Mouse (Mus musculus): Measurements from ENCODE around the gene Meis2. TPM values are rescaled to one million over a fixed set of nuclear protein-coding genes. Genes with fewer than 3 reads are reported as not detected.

The Meis2 gene
- total RNA-seq, 2 experiments from 2014 or later = 22.4 to 27.5 TPM

- DNase-seq = no peak
- intact Hi-C loops (cut with DNase I) = no loop called here
These were observed 100.7 kb downstream of the Meis2 start for GRCm38 (mm10) chr2:115964911-115965310.

GRCm38 (mm10) chr2:115963293-115963835, 102.3 kb downstream of the Meis2 start:
- intact Hi-C loops (cut with DNase I) = no loop called here
- DNase-seq = no peak

- DNase-seq = peak; percentile 34 to 40
- intact Hi-C loops (cut with DNase I) = no loop called here
These were observed 102.9 kb downstream of the Meis2 start for GRCm38 (mm10) chr2:115962728-115963127.

GRCm38 (mm10) chr2:115962113-115962512, 103.5 kb downstream of the Meis2 start:
- intact Hi-C loops (cut with DNase I) = no loop called here
- DNase-seq = no peak

DNA sequence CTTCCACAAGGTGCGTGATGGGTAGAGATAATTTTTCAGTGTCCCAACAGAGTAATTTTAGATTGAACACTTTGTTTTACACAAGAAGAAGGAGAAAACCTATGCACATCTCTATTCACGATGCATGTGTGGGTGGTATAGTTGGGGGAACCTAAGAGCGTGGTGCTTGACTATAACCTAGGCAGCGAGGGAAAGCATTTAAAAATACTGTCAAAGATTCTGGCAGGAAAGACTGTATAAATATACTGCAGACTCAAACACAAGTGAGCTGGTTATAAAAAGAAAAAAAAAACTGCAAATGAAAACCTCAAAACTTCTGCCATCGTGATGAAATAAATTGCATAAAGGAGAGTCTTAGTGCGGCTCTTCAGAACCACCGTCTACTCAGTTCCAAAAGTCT, 105.0 kb downstream of the Meis2 start:
- intact Hi-C loops (cut with DNase I) = no loop called here
- no peak for DNase-seq

DNA sequence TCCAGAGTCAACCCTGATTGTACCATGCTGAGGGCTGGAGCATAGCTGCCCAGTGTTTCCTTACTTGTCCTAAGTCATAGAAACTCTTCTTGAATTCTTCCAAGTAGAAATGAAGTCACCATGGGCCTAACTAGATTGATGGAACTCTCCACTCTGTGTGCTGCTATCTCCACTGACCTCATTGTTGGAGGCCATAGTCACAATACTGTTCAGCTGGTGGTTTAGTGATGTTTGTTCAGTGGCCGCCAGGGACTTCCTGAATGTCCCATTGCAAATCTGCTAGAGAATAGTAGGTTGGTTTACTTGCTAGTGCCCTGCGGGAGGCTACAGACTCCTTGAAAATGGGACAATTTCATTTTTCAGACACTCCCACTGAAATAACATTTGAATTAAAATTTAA, 108.9 kb downstream of the Meis2 start:
- intact Hi-C loops (cut with DNase I) = no loop called here
- peak in 1 of 2 experiments; percentile 13 for DNase-seq

- intact Hi-C loops (cut with DNase I) = no loop called here
These were observed 115.0 kb downstream of the Meis2 start for GRCm38 (mm10) chr2:115950645-115951044.

DNA sequence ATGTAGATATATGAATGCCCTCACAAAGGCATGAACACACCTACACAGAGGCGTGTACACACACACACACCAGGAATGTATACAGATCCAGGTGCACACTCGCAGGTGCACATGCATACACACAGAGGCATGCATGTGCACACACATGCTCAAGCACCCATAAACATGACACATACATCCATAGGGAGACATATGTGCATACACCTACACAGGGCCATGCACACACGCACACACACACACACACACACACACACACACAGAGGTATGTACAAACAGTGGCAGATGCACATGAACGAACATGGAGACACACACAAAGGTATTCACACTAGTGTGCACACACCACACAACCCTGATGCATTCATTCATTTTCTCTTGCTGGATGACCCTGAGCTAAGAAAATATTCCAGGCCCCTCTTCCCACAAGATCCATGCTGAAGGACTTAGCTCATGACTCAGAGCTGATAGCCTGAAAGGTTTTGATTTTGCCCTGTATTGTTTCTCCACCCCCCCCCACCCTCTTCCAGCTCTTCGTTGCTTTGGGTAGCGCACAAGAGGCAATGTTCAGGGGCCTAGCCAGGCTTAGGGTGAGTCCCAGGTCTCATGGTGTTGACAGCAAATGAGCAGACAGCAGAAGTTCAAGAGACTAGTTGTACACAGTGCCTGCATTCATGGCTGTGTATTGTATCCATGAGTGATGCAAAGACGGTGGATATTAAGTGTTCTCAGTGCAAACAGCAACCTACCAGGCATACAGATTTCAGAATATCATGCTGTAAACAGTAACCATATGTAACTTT, 116.8 kb downstream of the Meis2 start:
- no peak for DNase-seq
- intact Hi-C loops (cut with DNase I) = no loop called here

More at GRCm38 (mm10) chr2:115950645-115951044, 115.0 kb downstream of the Meis2 start:
- DNase-seq = no peak

- intact Hi-C loops (cut with DNase I) = no loop called here
- peak in 1 of 2 experiments; percentile 14 for DNase-seq
These were observed 117.9 kb downstream of the Meis2 start for GRCm38 (mm10) chr2:115947714-115948226.

GRCm38 (mm10) chr2:115943044-115943443, 122.6 kb downstream of the Meis2 start:
- intact Hi-C loops (cut with DNase I) = no loop called here
- no peak for DNase-seq

DNA sequence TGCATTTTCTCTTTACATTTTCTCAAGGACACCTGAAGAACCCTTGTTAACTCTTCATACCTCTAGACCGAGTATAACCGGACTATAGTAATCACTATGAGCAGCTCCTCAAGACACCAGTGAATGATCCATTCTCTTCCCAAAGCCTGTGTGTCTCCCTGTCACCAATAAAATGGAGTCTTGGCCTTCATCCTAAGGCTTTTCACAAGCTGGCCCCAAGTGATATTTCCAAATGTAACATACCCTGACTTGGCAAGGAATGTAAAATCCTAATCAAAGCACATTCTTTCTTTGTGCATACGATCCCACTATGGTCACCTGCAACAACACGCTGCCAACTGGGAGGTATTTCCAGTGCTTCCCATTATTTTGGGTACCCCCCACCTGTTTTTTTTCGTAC, 125.8 kb downstream of the Meis2 start:
- DNase-seq = no peak
- intact Hi-C loops (cut with DNase I) = no loop called here

DNA sequence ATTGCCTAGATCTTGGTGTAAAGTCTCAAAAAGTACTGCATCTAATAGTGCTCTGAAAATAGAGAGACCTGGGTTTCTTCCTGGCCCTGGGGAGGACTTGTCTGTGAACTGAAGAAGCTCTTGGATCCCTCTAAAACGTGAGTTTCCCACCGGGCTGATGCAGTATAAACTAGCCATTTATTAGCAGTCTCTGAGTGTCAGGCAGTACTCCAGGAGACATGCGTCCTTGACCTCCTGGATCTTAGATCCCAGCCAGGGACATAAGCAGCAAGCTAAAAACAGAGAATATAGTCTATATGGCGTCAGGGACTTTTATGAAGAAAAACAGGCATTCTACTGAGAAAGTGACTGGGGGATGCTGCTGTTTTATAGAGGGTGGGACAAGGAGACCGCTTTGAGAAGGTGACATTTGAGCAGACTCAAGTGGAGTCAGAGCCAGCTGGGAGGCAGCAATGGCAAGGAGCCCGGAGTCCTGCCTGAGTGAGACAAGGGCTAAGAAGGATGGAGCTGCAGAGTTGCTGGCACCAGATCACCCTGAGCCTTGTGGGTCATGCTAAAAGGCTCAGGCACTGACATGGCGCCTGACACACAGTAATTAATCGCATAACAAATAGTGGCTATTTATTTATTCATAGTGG, 126.6 kb downstream of the Meis2 start:
- intact Hi-C loops (cut with DNase I) = no loop called here

DNA sequence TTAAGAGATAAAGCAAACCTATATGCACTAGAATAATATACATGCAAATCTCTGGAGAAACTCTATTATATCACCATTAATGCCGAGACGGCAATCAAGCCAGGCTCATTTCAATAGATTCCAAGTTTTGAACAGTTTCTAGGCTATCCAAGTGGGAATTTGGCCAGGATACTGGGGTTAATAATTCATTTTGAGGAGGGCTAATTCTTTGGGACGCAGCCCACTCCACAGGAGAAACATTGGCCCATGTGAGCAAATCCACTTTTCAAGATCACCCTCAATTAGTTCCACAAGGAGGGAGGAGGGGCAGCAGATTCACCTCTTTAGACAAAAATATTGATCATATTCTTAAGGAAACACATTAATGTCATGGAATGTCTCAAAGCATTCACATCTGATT, 127.3 kb downstream of the Meis2 start:
- no peak for DNase-seq
- intact Hi-C loops (cut with DNase I) = no loop called here

More for the DNA sequence above, 126.6 kb downstream of the Meis2 start:
- peak; percentile 72 to 76 for DNase-seq

- no peak for DNase-seq
These were observed 127.7 kb downstream of the Meis2 start for GRCm38 (mm10) chr2:115937896-115938295.

DNA sequence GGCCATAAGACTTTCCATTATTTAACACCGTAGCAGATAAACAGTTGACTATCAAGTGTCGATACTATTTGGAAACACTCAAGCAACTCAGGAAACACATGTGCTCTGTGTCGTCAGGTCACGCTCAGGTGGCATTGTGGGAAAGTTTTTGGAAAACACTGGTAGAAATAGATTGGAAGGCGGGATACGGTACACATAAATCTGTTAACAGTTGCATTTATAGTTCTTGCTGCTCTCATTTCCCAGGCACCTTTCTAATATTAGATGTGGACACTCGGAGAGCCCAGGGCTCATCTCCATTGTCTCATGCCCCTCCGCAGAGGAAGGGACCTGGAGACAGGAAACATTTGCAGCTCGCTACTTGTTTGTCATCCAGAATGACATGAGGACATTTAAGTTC, 128.9 kb downstream of the Meis2 start:
- intact Hi-C loops (cut with DNase I) = no loop called here
- no peak for DNase-seq

More at GRCm38 (mm10) chr2:115937896-115938295, 127.7 kb downstream of the Meis2 start:
- intact Hi-C loops (cut with DNase I) = no loop called here

- no peak for DNase-seq
- intact Hi-C loops (cut with DNase I) = no loop called here
These were observed 131.3 kb downstream of the Meis2 start for GRCm38 (mm10) chr2:115934299-115934698.

DNA sequence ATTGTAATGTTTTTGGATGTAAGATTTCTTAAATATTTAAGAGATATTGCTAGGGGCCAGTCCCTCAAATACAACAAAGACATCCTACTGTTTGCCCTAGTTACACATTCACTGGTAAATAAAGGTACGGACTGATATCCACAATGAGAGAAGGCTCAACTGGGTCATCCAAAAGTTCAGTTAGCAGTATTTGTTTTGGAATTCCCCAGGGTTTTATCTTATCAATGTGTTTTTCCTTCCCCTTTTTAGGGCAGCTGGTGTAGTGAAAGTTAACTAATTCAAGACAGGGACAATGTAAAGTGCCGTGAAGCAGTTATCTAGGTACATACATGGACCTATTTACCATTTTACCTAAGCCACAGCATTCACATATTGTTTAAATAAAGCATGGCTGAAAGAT, 132.4 kb downstream of the Meis2 start:
- DNase-seq = no peak
- intact Hi-C loops (cut with DNase I) = no loop called here

GRCm38 (mm10) chr2:115925744-115926143, 139.9 kb downstream of the Meis2 start:
- DNase-seq = no peak
- intact Hi-C loops (cut with DNase I) = no loop called here

- intact Hi-C loops (cut with DNase I) = no loop called here
- DNase-seq = peak in 1 of 2 experiments; percentile 36
These were observed 141.2 kb downstream of the Meis2 start for GRCm38 (mm10) chr2:115924472-115924871.

- intact Hi-C loops (cut with DNase I) = no loop called here
- DNase-seq = no peak
These were observed 142.4 kb downstream of the Meis2 start for GRCm38 (mm10) chr2:115923247-115923646.

DNA sequence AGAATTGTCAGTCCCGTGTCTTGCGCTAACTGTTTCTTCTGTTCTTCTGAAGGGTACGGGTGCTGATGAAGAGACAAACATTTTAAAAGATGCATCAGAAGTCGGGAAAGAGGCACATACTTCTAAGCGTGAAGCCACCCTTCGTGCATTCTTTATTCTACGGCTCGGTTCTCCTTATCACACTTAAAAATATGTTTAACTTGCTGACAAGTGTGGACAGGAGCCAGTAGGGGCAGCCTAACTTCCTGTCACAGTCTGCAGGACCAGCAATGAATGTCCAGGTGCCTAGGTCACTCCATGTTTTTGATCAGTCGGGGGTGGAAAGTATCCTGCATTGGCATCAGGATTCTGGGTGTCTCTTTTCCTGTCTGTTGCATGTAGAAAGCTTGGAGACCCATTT, 144.0 kb downstream of the Meis2 start:
- intact Hi-C loops (cut with DNase I) = no loop called here
- no peak for DNase-seq

Data from heart, postnatal 10 days (tissue).